9 mouse cellular contexts compared by ENCODE assay signal in genomic region chr4:152092751-152093293, GRCm38 (mm10). TPM values are rescaled to one million over a fixed set of nuclear protein-coding genes. Genes with fewer than 3 reads are reported as not detected.
DNase-seq lines count a peak whose midpoint lies in the region; ATAC-seq lines count a peak whose summit lies in the region.
"Had no signal": no experiment of that assay in that cellular context is flagged by ENCODE, and none has a peak within 500 bp of the region (broad histone marks: within the 10 kb centered on the region; RNA-seq: fewer than 3 reads in every experiment).

No protein-coding gene starts in this region.

- DNase-seq in forebrain, embryonic 11.5 days (ENCODE audit: low spot score): no peak
- no peak for DNase-seq in midbrain, embryonic 11.5 days (ENCODE audit: low spot score, missing footprints)
- DNase-seq in spleen, postnatal 36 days (ENCODE audit: low spot score in 2 of 2): peak; percentile 55 to 56
- no peak for DNase-seq in thymus, postnatal 36 days
- no peak for DNase-seq in kidney, postnatal 10 days
- DNase-seq: cerebellum, adult 11-12 months had no signal

- peak overlapping the region; percentile 30; the same call in 1 of the 2 replicates for H3K9ac ChIP-seq in forebrain, embryonic 13.5 days
- H3K9ac ChIP-seq in forebrain, embryonic 11.5 days (ENCODE audit: low read length): no peak overlapping the region
- H3K9ac ChIP-seq in midbrain, embryonic 12.5 days (replicated peaks): 0 out of 2 replicates have a peak overlapping the region, but pooled peaks have one; percentile 16
- H3K9ac ChIP-seq in midbrain, embryonic 11.5 days (ENCODE audit: low read length): no peak overlapping the region
- H3K9ac ChIP-seq in intestine, embryonic 15.5 days: no peak overlapping the region

- H3K4me2 ChIP-seq in forebrain, embryonic 13.5 days: no peak overlapping the region
- H3K4me2 ChIP-seq in forebrain, embryonic 11.5 days (ENCODE audit: low read depth, low read length, severe bottlenecking): no peak overlapping the region
- H3K4me2 ChIP-seq in midbrain, embryonic 12.5 days (replicated peaks): no peak overlapping the region
- H3K4me2 ChIP-seq in midbrain, embryonic 11.5 days: no peak overlapping the region
- no peak overlapping the region for H3K4me2 ChIP-seq in intestine, embryonic 15.5 days (replicated peaks)

- no peak overlapping the region for H3K4me3 ChIP-seq in forebrain, embryonic 13.5 days
- H3K4me3 ChIP-seq in forebrain, embryonic 11.5 days (ENCODE audit: low read depth, low read length): no peak overlapping the region
- no peak overlapping the region for H3K4me3 ChIP-seq in midbrain, embryonic 12.5 days
- no peak overlapping the region for H3K4me3 ChIP-seq in midbrain, embryonic 11.5 days (ENCODE audit: low read depth, low read length)
- H3K4me3 ChIP-seq in intestine, embryonic 15.5 days (replicated peaks): no peak overlapping the region

- H3K27ac ChIP-seq in forebrain, embryonic 13.5 days: peak overlapping the region; percentile 44; the same call in 1 of the 2 replicates
- H3K27ac ChIP-seq in forebrain, embryonic 11.5 days (ENCODE audit: low read depth, low read length): no peak overlapping the region
- H3K27ac ChIP-seq in midbrain, embryonic 12.5 days (replicated peaks): no peak overlapping the region
- H3K27ac ChIP-seq in midbrain, embryonic 11.5 days (ENCODE audit: low read depth, low read length): no peak overlapping the region
- no peak overlapping the region for H3K27ac ChIP-seq in intestine, embryonic 15.5 days

- no peaks in the 10 kb centered on the region for H3K9me3 ChIP-seq in forebrain, embryonic 13.5 days (replicated peaks)
- H3K9me3 ChIP-seq in forebrain, embryonic 11.5 days (ENCODE audit: control insufficient read depth, low read length): no peaks in the 10 kb centered on the region
- H3K9me3 ChIP-seq in midbrain, embryonic 12.5 days: no peaks in the 10 kb centered on the region
- no peaks in the 10 kb centered on the region for H3K9me3 ChIP-seq in midbrain, embryonic 11.5 days (ENCODE audit: control insufficient read depth, low read length)
- H3K9me3 ChIP-seq in intestine, embryonic 15.5 days: no peaks in the 10 kb centered on the region

- no peaks in the 10 kb centered on the region for H3K36me3 ChIP-seq in forebrain, embryonic 13.5 days (ENCODE audit: poor library complexity, severe bottlenecking)
- H3K36me3 ChIP-seq in forebrain, embryonic 11.5 days (ENCODE audit: control insufficient read depth, insufficient read depth, low read length): no peaks in the 10 kb centered on the region
- no peaks in the 10 kb centered on the region for H3K36me3 ChIP-seq in midbrain, embryonic 12.5 days
- H3K36me3 ChIP-seq in midbrain, embryonic 11.5 days (ENCODE audit: control insufficient read depth, insufficient read depth, low read length): no peaks in the 10 kb centered on the region
- H3K36me3 ChIP-seq in intestine, embryonic 15.5 days: no peaks in the 10 kb centered on the region

- H3K27me3 ChIP-seq in forebrain, embryonic 13.5 days: peaks cover 7% of the 10 kb centered on the region; the same call in 1 of the 2 replicates
- H3K27me3 ChIP-seq in forebrain, embryonic 11.5 days (ENCODE audit: control insufficient read depth, insufficient read depth, low read length): no peaks in the 10 kb centered on the region
- peaks cover 17% of the 10 kb centered on the region for H3K27me3 ChIP-seq in midbrain, embryonic 12.5 days
- H3K27me3 ChIP-seq in midbrain, embryonic 11.5 days (ENCODE audit: control insufficient read depth, insufficient read depth, low read length): no peaks in the 10 kb centered on the region
- no peaks in the 10 kb centered on the region for H3K27me3 ChIP-seq in intestine, embryonic 15.5 days (replicated peaks)

- no peak for ATAC-seq in forebrain, embryonic 13.5 days
- ATAC-seq in forebrain, embryonic 11.5 days (replicated peaks; ENCODE audit: low FRiP score): no peak
- ATAC-seq in midbrain, embryonic 12.5 days (ENCODE audit: low FRiP score, low read depth): no peak
- ATAC-seq in midbrain, embryonic 11.5 days (ENCODE audit: low FRiP score): no peak
- ATAC-seq in intestine, embryonic 15.5 days: peak; percentile 70

- WGBS in forebrain, embryonic 13.5 days: 64% methylated on average over 8 of the region's 8 CpGs
- WGBS in forebrain, embryonic 11.5 days: 81% methylated on average over 8 of the region's 8 CpGs
- WGBS in midbrain, embryonic 12.5 days: 64% methylated on average over 8 of the region's 8 CpGs
- 73% methylated on average over 8 of the region's 8 CpGs for WGBS in midbrain, embryonic 11.5 days
- 53% methylated on average over 8 of the region's 8 CpGs for WGBS in intestine, embryonic 15.5 days

- peaks cover 25% of the 10 kb centered on the region for H3K4me1 ChIP-seq in forebrain, embryonic 13.5 days
- H3K4me1 ChIP-seq in forebrain, embryonic 11.5 days (replicated peaks; ENCODE audit: control insufficient read depth, insufficient read depth, low read length): peaks cover 4% of the 10 kb centered on the region; the same call in 1 of the 2 replicates
- H3K4me1 ChIP-seq in midbrain, embryonic 12.5 days: peaks cover 20% of the 10 kb centered on the region
- H3K4me1 ChIP-seq in midbrain, embryonic 11.5 days (ENCODE audit: control insufficient read depth, insufficient read depth, low read length): peaks cover 8% of the 10 kb centered on the region
- peaks cover 27% of the 10 kb centered on the region for H3K4me1 ChIP-seq in intestine, embryonic 15.5 days (replicated peaks)

RNA-seq across cellular contexts. Expression of gene Plekhg5, which starts 20.5 kb away (rescaled TPM):
- polyA plus RNA-seq in forebrain, embryonic 13.5 days (2015; fragmentation: Nextera tagmentation; extraction: Ambion mirVana): 8.4 and 9.2 TPM in 2 replicates
- polyA plus RNA-seq in forebrain, embryonic 11.5 days (2014; fragmentation: Nextera tagmentation; extraction: Ambion mirVana): 8.0 and 8.2 TPM in 2 replicates
- 9.4 and 9.9 TPM in 2 replicates for polyA plus RNA-seq in midbrain, embryonic 12.5 days (2016; fragmentation: Nextera tagmentation; extraction: Ambion mirVana)
- 3.6 and 5.1 TPM in 2 replicates for polyA plus RNA-seq in midbrain, embryonic 11.5 days (2014; fragmentation: Nextera tagmentation; extraction: Ambion mirVana)
- 11.0 and 12.9 TPM in 2 replicates for polyA plus RNA-seq in intestine, embryonic 15.5 days (2015; fragmentation: Nextera tagmentation; extraction: Ambion mirVana)

RNA-seq across cellular contexts. Expression of gene Tnfrsf25, which starts 22.9 kb away (rescaled TPM):
- polyA plus RNA-seq in forebrain, embryonic 13.5 days (2015; fragmentation: Nextera tagmentation; extraction: Ambion mirVana): 0.38 and 0.88 TPM in 2 replicates
- 0.49 TPM in 1 of 2 replicates, not detected in the other for polyA plus RNA-seq in forebrain, embryonic 11.5 days (2014; fragmentation: Nextera tagmentation; extraction: Ambion mirVana)
- polyA plus RNA-seq in midbrain, embryonic 12.5 days (2016; fragmentation: Nextera tagmentation; extraction: Ambion mirVana): 0.73 and 0.83 TPM in 2 replicates
- polyA plus RNA-seq in midbrain, embryonic 11.5 days (2014; fragmentation: Nextera tagmentation; extraction: Ambion mirVana): 0.28 and 0.31 TPM in 2 replicates
- 1.4 and 1.5 TPM in 2 replicates for polyA plus RNA-seq in intestine, embryonic 15.5 days (2015; fragmentation: Nextera tagmentation; extraction: Ambion mirVana)

RNA-seq across cellular contexts. Expression of gene Nol9, which starts 53.7 kb away (rescaled TPM):
- polyA plus RNA-seq in forebrain, embryonic 13.5 days (2015; fragmentation: Nextera tagmentation; extraction: Ambion mirVana): 22.5 and 25.8 TPM in 2 replicates
- polyA plus RNA-seq in forebrain, embryonic 11.5 days (2014; fragmentation: Nextera tagmentation; extraction: Ambion mirVana): 41.0 and 41.9 TPM in 2 replicates
- 35.4 and 36.9 TPM in 2 replicates for polyA plus RNA-seq in midbrain, embryonic 12.5 days (2016; fragmentation: Nextera tagmentation; extraction: Ambion mirVana)
- 23.4 TPM in 2 replicates for polyA plus RNA-seq in midbrain, embryonic 11.5 days (2014; fragmentation: Nextera tagmentation; extraction: Ambion mirVana)
- 31.3 and 31.7 TPM in 2 replicates for polyA plus RNA-seq in intestine, embryonic 15.5 days (2015; fragmentation: Nextera tagmentation; extraction: Ambion mirVana)

RNA-seq across cellular contexts. Expression of gene Tas1r1, which starts 54.5 kb away (rescaled TPM):
- 0.53 and 0.83 TPM in 2 replicates for polyA plus RNA-seq in forebrain, embryonic 13.5 days (2015; fragmentation: Nextera tagmentation; extraction: Ambion mirVana)
- 0.24 and 0.67 TPM in 2 replicates for polyA plus RNA-seq in forebrain, embryonic 11.5 days (2014; fragmentation: Nextera tagmentation; extraction: Ambion mirVana)
- 0.59 and 1.3 TPM in 2 replicates for polyA plus RNA-seq in midbrain, embryonic 12.5 days (2016; fragmentation: Nextera tagmentation; extraction: Ambion mirVana)
- 0.44 and 0.58 TPM in 2 replicates for polyA plus RNA-seq in midbrain, embryonic 11.5 days (2014; fragmentation: Nextera tagmentation; extraction: Ambion mirVana)
- polyA plus RNA-seq in intestine, embryonic 15.5 days (2015; fragmentation: Nextera tagmentation; extraction: Ambion mirVana): 0.19 and 0.44 TPM in 2 replicates

RNA-seq across cellular contexts. Expression of gene Espn, which starts 59.3 kb away (rescaled TPM):
- polyA plus RNA-seq in forebrain, embryonic 13.5 days (2015; fragmentation: Nextera tagmentation; extraction: Ambion mirVana): 0.10 and 0.13 TPM in 2 replicates
- polyA plus RNA-seq in forebrain, embryonic 11.5 days (2014; fragmentation: Nextera tagmentation; extraction: Ambion mirVana): 0.90 and 1.2 TPM in 2 replicates
- polyA plus RNA-seq in midbrain, embryonic 12.5 days (2016; fragmentation: Nextera tagmentation; extraction: Ambion mirVana): 0.26 TPM in 1 of 2 replicates, not detected in the other
- polyA plus RNA-seq in midbrain, embryonic 11.5 days (2014; fragmentation: Nextera tagmentation; extraction: Ambion mirVana): 0.33 and 0.61 TPM in 2 replicates
- polyA plus RNA-seq in intestine, embryonic 15.5 days (2015; fragmentation: Nextera tagmentation; extraction: Ambion mirVana): 29.2 and 30.8 TPM in 2 replicates

Comparison
In these comparisons a context has a peak if more than half of its experiments do, and no peak if none do; other contexts are left out.
1. H3K9ac ChIP-seq: peak in forebrain, embryonic 13.5 days (single experiment) and midbrain, embryonic 12.5 days (single experiment); none in forebrain, embryonic 11.5 days (single experiment), midbrain, embryonic 11.5 days (single experiment) and intestine, embryonic 15.5 days (single experiment).
2. DNase-seq: peak in spleen, postnatal 36 days (2 of 2); none in forebrain, embryonic 11.5 days (single experiment), midbrain, embryonic 11.5 days (single experiment), thymus, postnatal 36 days (0 of 2) and kidney, postnatal 10 days (single experiment).